Mouse (Mus musculus): ENCODE results near the gene Fgfr2.

DNA sequence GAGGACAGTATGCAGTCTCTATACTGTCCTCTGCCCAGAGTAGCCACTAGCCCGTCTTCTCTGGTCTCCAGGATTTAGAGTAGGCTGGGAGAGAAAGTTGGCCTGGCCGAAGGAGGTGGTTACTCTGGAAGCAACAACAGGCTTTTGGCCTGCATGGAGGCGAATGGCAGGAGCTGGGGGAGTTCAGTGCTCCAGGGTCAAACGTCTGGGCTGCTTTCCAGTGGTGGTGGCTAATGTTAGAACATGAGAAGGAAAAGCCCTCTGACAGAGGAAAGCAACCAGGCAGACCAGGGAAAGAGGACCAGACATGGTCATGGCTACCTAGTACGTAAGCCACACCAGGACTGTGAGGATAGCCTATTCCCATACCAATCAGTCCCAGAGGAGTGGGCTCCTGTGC, 347.8 kb downstream of the Fgfr2 start:
- TF ChIP-seq POLR2A (IDR thresholded peaks at IDR 0.05; ENCODE audit: control insufficient read depth, low read depth, low read length) = no peak
- no peak for TF ChIP-seq CTCF (IDR thresholded peaks at IDR 0.05; ENCODE audit: control insufficient read depth, insufficient read depth, insufficient replicate concordance, low read depth, low read length)
